Mouse (Mus musculus) MEL (cell line): ENCODE measurements around the gene Cul7.

Experiments used
- CHD2 ChIP-seq: IDR thresholded peaks from 2 replicates; pipeline ENCODE4 v1.6.1; 2011; ENCODE audit warnings: low read length, improper control_type of control experiment
- CTCF ChIP-seq, 3 experiments: IDR thresholded peaks in 2 of 3; conservative IDR thresholded peaks in 1 of 3; 2 replicates each; pipeline ENCODE4 v1.5.1; 2011 to 2012; ENCODE audit warnings: low read length in 3 of 3, low read depth in 2 of 3, mild to moderate bottlenecking in 2 of 3, improper control_type of control experiment in 1 of 3, inconsistent platforms in 1 of 3, mixed read lengths in 1 of 3, moderate library complexity in 1 of 3; ENCODE audit not compliant: control insufficient read depth in 1 of 3, insufficient read depth in 1 of 3, poor library complexity in 1 of 3, severe bottlenecking in 1 of 3

- no peak for TF ChIP-seq CTCF (IDR thresholded peaks at IDR 0.05 in 2 of 3, conservative IDR thresholded peaks at IDR 0.05 in 1 of 3; ENCODE audit: control insufficient read depth in 1 of 3, insufficient read depth in 1 of 3, low read depth in 2 of 3, low read length in 3 of 3, poor library complexity in 1 of 3, severe bottlenecking in 1 of 3)
- no peak for TF ChIP-seq CHD2
These were observed 5.9 kb upstream of the Cul7 start for GRCm38 (mm10) chr17:46644152-46644805.
